Mouse (Mus musculus) neutrophil, adult 5-6 weeks (primary cell): ENCODE results near the gene Pkm. TPM values are rescaled to one million over a fixed set of nuclear protein-coding genes. Genes with fewer than 3 reads are reported as not detected.

ENCODE experiments used
- ATAC-seq: fragments of 151-379, 151-347 bp; 2 replicates; pipeline ENCODE4 v1.8.0; 2017; ENCODE audit warnings: mild to moderate bottlenecking, moderate TSS enrichment; ENCODE audit not compliant: insufficient number of reproducible peaks, poor library complexity, low FRiP score, severe bottlenecking; ENCODE audit errors: extremely low read depth
- total RNA-seq: library from RNA; stranded (forward); fragments of 200-1000 nt; gene quantifications from 2 replicates; pipeline ENCODE4 v1.2.3, GENCODE M21; 2017

Pkm gene
- total RNA-seq, 1 experiment from 2014 or later, result 837 TPM

DNA sequence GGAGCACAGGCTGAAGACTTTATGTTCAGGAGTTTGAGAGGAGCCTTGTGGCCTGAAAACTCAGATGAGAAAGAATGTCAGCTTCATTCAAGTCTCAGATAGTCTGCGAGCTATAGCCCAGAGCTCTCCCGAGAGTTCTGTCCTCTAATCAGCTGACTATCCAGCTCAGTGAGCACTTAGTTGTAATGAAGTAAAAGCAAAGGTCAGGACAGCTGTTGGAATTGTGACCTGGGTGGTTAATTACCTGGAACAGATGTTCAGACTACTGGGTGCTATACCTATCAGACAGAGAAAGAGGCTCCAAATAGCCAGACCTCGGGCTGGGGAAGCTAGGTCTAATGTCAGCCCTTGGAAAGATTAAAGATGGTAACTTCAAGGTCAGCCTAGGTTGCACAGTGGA is 7.8 kb downstream of the Pkm start:
- no peak for ATAC-seq

DNA sequence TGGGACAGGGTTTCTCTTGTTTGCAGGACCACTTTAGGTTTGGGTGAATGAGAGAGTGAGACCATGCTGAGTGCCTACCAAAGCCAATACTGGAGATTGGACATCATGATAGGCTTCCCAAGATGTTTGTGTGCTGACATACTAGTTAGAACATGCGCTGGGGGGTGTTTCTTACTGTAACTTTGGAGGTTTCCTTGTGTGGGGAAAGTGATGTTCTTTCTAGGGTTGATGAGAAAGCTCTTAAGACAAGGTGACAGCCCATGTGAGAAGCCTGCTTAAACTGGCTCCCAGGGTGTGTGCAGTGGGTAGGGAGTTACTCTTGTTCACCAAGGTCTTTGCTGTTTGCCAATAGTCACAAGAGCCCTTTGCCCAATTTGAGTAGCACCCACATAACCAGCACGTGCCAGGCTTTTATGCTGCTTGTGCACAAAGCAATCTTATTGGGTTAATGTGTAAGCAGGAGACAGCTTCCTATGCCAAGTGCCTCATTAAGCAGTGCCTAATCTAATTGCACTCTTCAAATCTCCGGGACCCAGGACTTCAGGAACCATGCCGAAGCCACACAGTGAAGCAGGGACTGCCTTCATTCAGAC is 8.6 kb downstream of the Pkm start:
- no peak for ATAC-seq

DNA sequence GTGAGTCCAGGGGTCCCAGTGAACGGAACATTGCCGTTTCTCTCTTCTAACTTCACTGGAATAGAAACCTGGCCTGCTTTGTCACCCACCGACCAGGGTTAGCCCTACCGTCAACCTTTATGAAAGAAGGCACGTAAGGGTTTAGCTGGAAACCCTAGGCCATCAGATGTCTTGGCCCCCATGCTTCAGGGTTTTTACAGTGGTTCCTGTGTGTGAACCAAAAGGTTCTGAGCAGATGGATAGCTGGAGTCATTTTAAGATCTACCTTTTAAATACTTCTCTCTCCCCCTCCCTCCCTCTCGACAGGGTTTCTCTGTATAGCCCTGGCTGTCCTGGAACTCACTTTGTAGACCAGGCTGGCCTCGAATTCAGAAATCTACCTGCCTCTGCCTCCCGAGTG is 9.8 kb downstream of the Pkm start:
- no peak for ATAC-seq

GRCm38 (mm10) chr9:59666813-59667212 is 10.6 kb downstream of the Pkm start:
- no peak for ATAC-seq

- no peak for ATAC-seq
These were observed 11.1 kb downstream of the Pkm start for GRCm38 (mm10) chr9:59667250-59667649.

DNA sequence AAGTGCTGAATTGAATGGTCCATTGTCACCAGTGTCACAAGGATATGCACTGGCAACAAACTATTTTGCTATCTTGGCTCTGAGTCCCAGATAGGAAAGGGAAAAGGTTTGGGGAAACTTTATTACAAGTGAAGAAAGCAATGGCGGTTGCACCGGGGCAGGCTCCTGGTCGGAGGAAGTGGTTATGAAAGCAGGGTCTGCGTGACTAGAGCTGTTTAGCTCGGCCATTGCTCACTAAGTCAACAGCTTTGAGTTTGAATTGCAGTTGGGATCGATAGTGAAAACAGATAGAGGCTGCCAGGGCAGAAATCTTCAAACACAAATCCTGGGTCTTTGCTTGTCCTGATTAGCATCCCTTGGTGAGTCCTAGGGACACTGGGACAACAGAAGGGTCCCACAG is 11.7 kb downstream of the Pkm start:
- ATAC-seq, result no peak

DNA sequence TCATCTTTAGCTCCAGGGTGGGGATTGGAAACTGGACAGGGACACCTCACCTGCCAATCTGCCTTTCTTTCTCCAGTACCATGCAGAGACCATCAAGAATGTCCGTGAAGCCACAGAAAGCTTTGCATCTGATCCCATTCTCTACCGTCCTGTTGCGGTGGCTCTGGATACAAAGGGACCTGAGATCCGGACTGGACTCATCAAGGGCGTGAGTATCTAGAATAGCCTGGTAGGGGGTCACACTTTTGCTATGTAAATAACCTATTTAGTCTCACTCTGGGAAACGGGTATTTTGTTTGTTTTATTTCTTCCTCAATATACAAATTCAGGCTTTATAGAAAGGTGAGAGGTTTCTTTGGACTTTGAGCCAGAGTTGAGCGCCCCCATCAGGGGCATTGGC is 12.3 kb downstream of the Pkm start:
- no peak for ATAC-seq

- no peak for ATAC-seq
These were observed 13.0 kb downstream of the Pkm start for GRCm38 (mm10) chr9:59669172-59669571.

GRCm38 (mm10) chr9:59672195-59672894 is 16.2 kb downstream of the Pkm start:
- ATAC-seq, result no peak

GRCm38 (mm10) chr9:59673427-59673826 is 17.3 kb downstream of the Pkm start:
- ATAC-seq, result no peak

DNA sequence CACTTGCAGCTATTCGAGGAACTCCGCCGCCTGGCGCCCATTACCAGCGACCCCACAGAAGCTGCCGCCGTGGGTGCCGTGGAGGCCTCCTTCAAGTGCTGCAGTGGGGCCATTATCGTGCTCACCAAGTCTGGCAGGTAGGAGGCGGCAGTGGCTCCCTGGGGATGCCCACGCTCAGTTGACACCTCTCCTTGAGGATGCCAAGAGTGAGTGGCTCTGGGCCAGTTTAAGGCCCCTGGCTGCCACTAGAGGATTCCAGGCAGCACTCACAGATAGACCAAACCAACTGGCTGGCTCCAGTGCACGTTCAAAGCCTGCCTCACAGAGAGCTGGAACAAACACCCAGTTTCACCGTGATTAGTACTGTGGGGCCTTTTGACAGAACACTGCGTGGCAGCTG is 19.4 kb downstream of the Pkm start:
- no peak for ATAC-seq

DNA sequence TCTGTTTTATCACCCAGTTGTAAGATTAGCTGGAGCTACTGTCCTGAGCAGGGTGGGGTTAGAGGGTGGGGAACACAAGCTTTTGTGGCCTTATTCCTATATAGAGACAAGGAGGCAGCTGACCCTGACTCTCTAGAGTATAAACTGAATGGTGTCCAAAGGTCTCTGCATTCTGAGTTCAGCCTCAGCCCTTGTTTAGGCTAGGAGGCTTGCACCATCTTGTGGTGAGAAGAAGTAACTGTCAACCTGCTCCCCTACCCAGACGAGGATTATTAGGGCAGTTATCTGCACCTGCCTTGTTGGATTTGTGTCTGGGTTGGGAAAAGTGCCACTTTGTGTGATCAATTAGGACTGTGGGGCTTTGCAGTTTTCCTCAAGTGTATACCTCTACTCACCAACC is 22.1 kb downstream of the Pkm start:
- peak; percentile 51; the same call in 1 of the 2 replicates for ATAC-seq

DNA sequence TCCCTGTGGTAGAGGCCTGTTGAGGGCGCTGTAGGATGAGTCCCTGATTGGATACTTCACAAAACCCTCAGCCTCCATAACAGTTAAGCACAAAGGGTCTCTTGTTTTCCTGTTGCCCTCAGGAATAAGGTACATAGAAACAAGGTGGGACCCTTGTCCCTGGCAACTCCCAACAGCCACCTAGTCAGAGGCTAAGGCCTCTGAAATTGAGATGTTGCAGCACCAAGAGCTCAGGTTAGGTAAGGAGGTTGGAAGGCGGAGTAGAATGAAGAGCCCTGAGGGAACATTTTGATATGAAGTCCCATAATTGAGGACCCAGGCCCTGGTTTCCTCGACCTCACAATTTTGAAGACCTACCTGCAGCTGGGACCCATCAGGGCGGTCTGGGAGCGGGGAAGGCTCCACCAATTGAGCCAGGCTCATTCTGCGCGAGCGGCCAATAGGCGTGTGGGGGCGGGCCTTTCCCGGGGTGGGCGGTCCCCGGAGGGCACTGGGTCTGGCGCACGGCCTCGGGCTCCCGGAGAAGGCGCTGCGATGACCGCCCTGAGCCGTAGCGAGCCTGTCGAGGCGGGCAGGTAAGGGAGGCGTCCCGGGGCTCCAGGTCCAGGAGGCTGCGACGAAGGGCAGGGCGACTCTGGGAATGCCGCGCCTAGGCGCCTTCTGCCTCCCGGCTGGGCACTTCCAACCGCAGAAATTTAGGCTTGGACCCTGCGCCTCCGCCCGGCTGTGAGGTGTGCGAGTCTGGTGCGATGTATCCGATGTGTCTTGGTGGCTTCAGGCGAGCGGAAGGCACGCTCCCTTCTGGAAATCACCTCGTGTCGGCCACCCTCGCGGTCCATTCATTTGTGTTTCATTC is 23.7 kb downstream of the Pkm start, which contains the start of gene Gramd2:
Gramd2 (plus strand) TSS at position 467 of the 856 bp plus-strand sequence.
- no peak for ATAC-seq

GRCm38 (mm10) chr9:59680534-59680875 is 24.3 kb downstream of the Pkm start:
- ATAC-seq, result no peak

DNA sequence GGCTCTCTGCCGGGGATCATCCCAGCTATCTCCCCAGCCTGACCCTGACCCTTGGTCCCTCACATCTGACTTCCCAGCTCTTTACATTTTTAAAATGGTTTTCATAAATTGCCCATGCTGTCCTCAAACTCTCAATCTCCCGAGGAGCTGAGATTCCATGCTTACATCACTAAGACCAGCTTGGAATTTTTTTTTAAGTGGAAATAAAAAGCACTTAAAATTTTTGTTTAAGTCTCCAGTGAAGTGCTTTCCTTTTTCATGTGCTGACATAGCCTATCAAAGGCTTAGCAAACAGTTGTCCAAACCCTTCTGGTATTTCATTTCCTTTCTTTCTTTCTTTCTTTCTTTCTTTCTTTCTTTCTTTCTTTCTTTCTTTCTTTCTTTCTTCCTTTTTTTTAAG is 27.9 kb downstream of the Pkm start:
- no peak for ATAC-seq

DNA sequence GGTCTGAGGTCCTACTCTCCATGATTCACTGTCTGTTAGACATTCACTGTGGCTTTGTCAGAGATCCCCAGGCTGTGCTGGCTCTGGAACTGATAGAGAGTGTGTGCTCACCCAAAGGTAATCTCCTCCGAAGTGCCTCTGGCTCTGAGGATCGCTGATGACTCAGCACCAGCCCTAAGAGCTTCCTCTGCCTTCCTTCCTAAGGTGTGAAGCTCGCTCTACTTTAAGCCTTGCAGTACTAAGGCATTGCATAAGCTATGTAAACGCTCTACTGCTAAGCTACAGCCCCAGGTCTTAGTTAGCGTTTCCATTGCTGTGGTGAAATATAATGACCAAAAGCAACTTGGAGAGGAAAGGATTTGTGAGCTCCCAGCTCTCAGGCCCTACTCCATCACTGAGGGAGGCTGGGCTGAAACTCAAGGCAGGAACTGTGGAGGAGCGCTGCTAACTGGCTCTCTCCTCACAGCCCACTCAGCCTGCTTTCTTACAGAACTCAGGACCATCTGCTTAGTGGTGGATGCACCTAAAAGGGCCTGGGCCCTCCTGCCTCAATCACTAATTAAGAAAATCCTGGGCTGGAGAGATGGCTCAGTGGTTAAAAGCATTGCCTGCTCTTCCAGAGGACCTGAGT is 31.4 kb downstream of the Pkm start:
- ATAC-seq, result no peak

DNA sequence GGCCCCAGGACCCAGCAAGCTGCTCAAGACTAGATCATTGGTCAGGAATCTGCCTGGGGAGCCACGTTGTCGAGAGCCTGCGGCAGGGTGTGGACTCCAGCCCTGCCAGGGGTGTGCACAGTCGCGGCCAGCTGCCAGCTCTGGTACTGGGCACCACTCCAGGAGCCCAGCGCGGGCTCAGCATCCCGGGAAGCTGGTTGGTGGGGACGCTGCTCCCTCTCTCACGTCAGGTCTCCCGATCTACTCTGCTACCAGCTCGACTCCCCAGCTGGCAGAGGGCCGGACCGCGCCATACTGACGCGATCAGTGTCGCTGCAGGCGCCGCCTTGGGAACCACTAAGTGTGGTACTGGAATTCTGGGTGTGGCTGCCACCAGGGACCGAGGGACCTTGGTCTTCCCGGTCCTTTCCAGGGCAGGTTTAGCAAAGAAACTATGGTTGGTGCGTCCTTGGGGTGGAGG is 35.5 kb downstream of the Pkm start:
- ATAC-seq, result no peak

DNA sequence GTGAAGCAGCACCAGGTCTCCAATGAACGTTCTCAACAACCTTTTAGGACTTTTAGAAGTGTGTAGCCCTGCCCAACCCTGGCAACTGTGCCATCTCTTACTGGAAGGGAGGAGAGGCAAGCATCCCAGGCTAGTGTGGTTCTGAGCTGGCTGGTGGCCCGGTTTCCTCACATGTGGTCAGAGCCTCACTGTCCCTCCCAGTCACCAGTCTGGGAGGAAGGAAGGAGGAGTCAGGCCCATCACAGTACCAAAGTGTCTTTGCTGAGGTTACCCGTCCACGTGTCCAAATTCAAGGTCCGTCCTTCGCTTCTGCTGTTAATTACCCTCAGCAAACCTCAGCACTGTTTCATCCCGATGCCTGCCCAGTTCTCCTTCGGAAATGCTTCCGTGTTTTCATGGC is 36.0 kb downstream of the Pkm start:
- ATAC-seq, result no peak

DNA sequence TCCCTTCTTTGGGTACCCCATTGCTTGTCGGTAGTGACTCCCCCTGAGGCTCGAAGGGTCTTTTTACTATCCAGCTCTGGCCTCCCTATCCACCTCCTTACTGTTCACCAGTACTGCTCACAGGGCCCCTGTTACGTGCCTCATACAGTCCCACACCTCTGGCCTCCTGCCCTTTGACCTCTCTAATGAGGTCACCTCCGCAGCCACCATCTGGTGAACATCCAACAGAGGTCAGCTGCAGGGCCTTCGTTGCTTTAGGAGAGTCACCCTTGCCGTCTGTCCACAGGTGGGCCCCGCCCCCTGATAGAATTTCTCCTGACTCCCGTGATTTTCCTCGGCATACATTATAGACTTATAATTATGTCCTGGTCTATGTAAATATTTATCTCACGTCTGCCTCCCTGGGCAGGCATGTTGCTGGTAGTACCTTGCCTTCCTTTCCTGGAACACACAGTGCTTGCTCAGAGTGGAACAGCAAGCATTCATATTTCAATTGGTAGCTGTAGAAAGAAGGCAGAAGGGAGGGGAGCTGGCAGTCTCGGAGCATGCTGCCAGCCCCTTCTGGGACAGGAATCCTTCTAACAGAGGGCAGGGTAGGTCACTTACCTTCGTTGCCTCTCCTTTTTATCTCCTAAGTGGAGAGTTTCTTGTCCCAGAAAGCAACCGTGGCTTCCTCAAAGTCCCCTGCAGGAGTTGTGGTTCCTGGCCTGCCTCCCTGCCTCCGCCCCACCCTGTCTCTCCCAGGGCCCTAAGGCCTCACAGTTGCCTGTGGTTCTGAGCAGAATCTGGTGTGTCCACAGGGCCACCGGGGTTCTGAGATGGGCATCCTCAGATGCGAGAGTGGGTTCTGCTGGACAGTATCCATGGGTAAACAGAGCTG is 38.6 kb downstream of the Pkm start:
- no peak for ATAC-seq
